In genomic region chr5:8366771-8367613, GRCm38 (mm10) we compare ENCODE assay signal across 1 mouse cellular context.
TF ChIP-seq lines count a peak whose summit lies in the region.

No protein-coding gene starts in this region.

TF ChIP-seq in MEL, 35 proteins besides CTCF, POLR2A, EP300 and RAD21 (continued from another document):
- TF ChIP-seq MEF2A (IDR thresholded peaks at IDR 0.05; ENCODE audit: extremely low read depth, insufficient replicate concordance, low read depth, low read length, poor library complexity, severe bottlenecking) = no peak
TF ChIP-seq in MEL: peak in this region for 0.
